Mouse (Mus musculus): ENCODE measurements around the gene Gipr. TPM values are rescaled to one million over a fixed set of nuclear protein-coding genes. Genes with fewer than 3 reads are reported as not detected.

Gene Gipr
- polyA plus RNA-seq, 1 experiment: 3.9 TPM

- DNase-seq (ENCODE audit: low read depth): peak; percentile 99
Measured at GRCm38 (mm10) chr7:19148875-19149541, 16.9 kb downstream of the Gipr start, which contains the start of gene Qpctl. Gene Qpctl (minus strand): TSS chr7:19149291.

GRCm38 (mm10) chr7:19148180-19148874 lies 17.6 kb downstream of the Gipr start:
- DNase-seq (ENCODE audit: low read depth): no peak

GRCm38 (mm10) chr7:19147497-19148045 lies 18.4 kb downstream of the Gipr start:
- DNase-seq (ENCODE audit: low read depth): no peak

GRCm38 (mm10) chr7:19146793-19147192 lies 19.1 kb downstream of the Gipr start:
- no peak for DNase-seq (ENCODE audit: low read depth)

- DNase-seq (ENCODE audit: low read depth): no peak
Measured at GRCm38 (mm10) chr7:19137380-19137779, 28.5 kb downstream of the Gipr start.

GRCm38 (mm10) chr7:19136673-19137334 lies 29.1 kb downstream of the Gipr start:
- DNase-seq (ENCODE audit: low read depth): no peak

- no peak for DNase-seq (ENCODE audit: low read depth)
Measured at GRCm38 (mm10) chr7:19136168-19136567, 29.8 kb downstream of the Gipr start.

- peak; percentile 85 for DNase-seq (ENCODE audit: low read depth)
Measured at GRCm38 (mm10) chr7:19131324-19131848, 34.5 kb downstream of the Gipr start.

GRCm38 (mm10) chr7:19130657-19131056 lies 35.3 kb downstream of the Gipr start:
- DNase-seq (ENCODE audit: low read depth): no peak

- DNase-seq (ENCODE audit: low read depth): no peak
Measured at GRCm38 (mm10) chr7:19129396-19129795, 36.5 kb downstream of the Gipr start.

- no peak for DNase-seq (ENCODE audit: low read depth)
Measured at GRCm38 (mm10) chr7:19127744-19128143, 38.2 kb downstream of the Gipr start.

GRCm38 (mm10) chr7:19124713-19125112 lies 41.2 kb downstream of the Gipr start:
- DNase-seq (ENCODE audit: low read depth): no peak

- DNase-seq (ENCODE audit: low read depth): no peak
Measured at GRCm38 (mm10) chr7:19121686-19122085, 44.2 kb downstream of the Gipr start.

GRCm38 (mm10) chr7:19119631-19120429 lies 46.1 kb downstream of the Gipr start, which contains the start of gene Fbxo46:
Gene Fbxo46 (plus strand): TSS chr7:19119859.
- peak; percentile 90 for DNase-seq (ENCODE audit: low read depth)

GRCm38 (mm10) chr7:19119083-19119482 lies 46.8 kb downstream of the Gipr start:
- DNase-seq (ENCODE audit: low read depth): no peak

- no peak for DNase-seq (ENCODE audit: low read depth)
Measured at GRCm38 (mm10) chr7:19118028-19118771, 47.7 kb downstream of the Gipr start, which contains the start of gene Gm4969. Gene Gm4969 (minus strand): TSS chr7:19118368.

- DNase-seq (ENCODE audit: low read depth): no peak
Measured at GRCm38 (mm10) chr7:19109565-19109964, 56.4 kb downstream of the Gipr start.

GRCm38 (mm10) chr7:19107436-19107835 lies 58.5 kb downstream of the Gipr start:
- no peak for DNase-seq (ENCODE audit: low read depth)
